Mouse (Mus musculus) heart, adult 2 months (tissue): ENCODE measurements at regions not wholly inside any gene's neighbourhood (a gene's known extent, or its start where the extent isn't known, plus 50 kb on each side); places are given as distances from the start of the nearest gene placed in this dataset.

Source experiments
- CTCF ChIP-seq: fragments of 200-600 bp; IDR thresholded peaks from 2 replicates; pipeline ENCODE4 v1.8.1; 2022; ENCODE audit warnings: antibody characterized with exemption, mild to moderate bottlenecking, moderate library complexity
- EP300 ChIP-seq: fragments of 200-500 bp; IDR thresholded peaks from 2 replicates; pipeline ENCODE4 v1.6.1; 2011; ENCODE audit warnings: low read depth, low read length, control low read depth; ENCODE audit not compliant: insufficient read depth
- POLR2A ChIP-seq: fragments of 200-500 bp; IDR thresholded peaks from 2 replicates; pipeline ENCODE4 v1.6.1; 2011; ENCODE audit warnings: mild to moderate bottlenecking, low read depth, low read length, control low read depth; ENCODE audit not compliant: insufficient read depth

- TF ChIP-seq CTCF (no peak), POLR2A (no peak), EP300 (no peak)
These were observed 209.6 kb upstream of the Nbea start for GRCm38 (mm10) chr3:56393134-56393533.
